Comparison of ENCODE assay signal across 15 mouse cellular contexts in genomic region chr5:113780082-113780752, GRCm38 (mm10). TPM values are rescaled to one million over a fixed set of nuclear protein-coding genes. Genes with fewer than 3 reads are reported as not detected.
DNase-seq lines count a peak whose midpoint lies in the region; ATAC-seq and TF ChIP-seq lines count a peak whose summit lies in the region.
"Had no signal": no experiment of that assay in that cellular context is flagged by ENCODE, and none has a peak within 500 bp of the region (broad histone marks: within the 10 kb centered on the region; RNA-seq: fewer than 3 reads in every experiment).

No protein-coding gene starts in this region.

- no peak overlapping the region for H3K27ac ChIP-seq in heart, embryonic 15.5 days
- no peak overlapping the region for H3K27ac ChIP-seq in neural tube, embryonic 13.5 days (replicated peaks)
- H3K27ac ChIP-seq in limb, embryonic 14.5 days (replicated peaks; ENCODE audit: low read depth, low read length) = peak overlapping the region; percentile 61; the same call in 1 of the 2 replicates

- no peak overlapping the region for H3K9ac ChIP-seq in heart, embryonic 15.5 days
- H3K9ac ChIP-seq in neural tube, embryonic 13.5 days = no peak overlapping the region
- no peak overlapping the region for H3K9ac ChIP-seq in limb, embryonic 14.5 days (ENCODE audit: low read depth, low read length, severe bottlenecking)
- H3K9ac ChIP-seq: limb, embryonic 13.5 days had no signal

- H3K4me3 ChIP-seq in heart, embryonic 15.5 days = no peak overlapping the region
- H3K4me3 ChIP-seq in neural tube, embryonic 13.5 days = no peak overlapping the region
- H3K4me3 ChIP-seq in limb, embryonic 14.5 days (replicated peaks; ENCODE audit: low read length) = no peak overlapping the region
- H3K4me3 ChIP-seq: limb, embryonic 13.5 days had no signal

- peaks cover 29% of the 10 kb centered on the region for H3K36me3 ChIP-seq in heart, embryonic 15.5 days
- peaks cover 32% of the 10 kb centered on the region for H3K36me3 ChIP-seq in neural tube, embryonic 13.5 days
- peaks cover 25% of the 10 kb centered on the region for H3K36me3 ChIP-seq in limb, embryonic 14.5 days (ENCODE audit: control insufficient read depth, insufficient read depth, low read length)

- WGBS in heart, embryonic 15.5 days = 90% methylated on average over 3 of the region's 3 CpGs
- WGBS in neural tube, embryonic 13.5 days = 98% methylated on average over 3 of the region's 3 CpGs
- 94% methylated on average over 3 of the region's 3 CpGs for WGBS in limb, embryonic 14.5 days

- TF ChIP-seq POLR2A in limb, embryonic 14.5 days (IDR thresholded peaks at IDR 0.05; ENCODE audit: borderline replicate concordance, extremely low read depth, insufficient read depth, insufficient read length) = no peak

- peaks cover 27% of the 10 kb centered on the region for H3K27me3 ChIP-seq in heart, embryonic 15.5 days
- H3K27me3 ChIP-seq in neural tube, embryonic 13.5 days = peaks cover 15% of the 10 kb centered on the region
- H3K27me3 ChIP-seq in limb, embryonic 14.5 days (ENCODE audit: control insufficient read depth, insufficient read depth, low read length) = no peaks in the 10 kb centered on the region
- H3K27me3 ChIP-seq: limb, embryonic 13.5 days had no signal

- no peak for DNase-seq in heart, adult 18-20 months
- DNase-seq in neural tube, embryonic 10.5 days (ENCODE audit: extremely low spot score, low spot score) = no peak
- DNase-seq in limb, embryonic 14.5 days (ENCODE audit: low spot score) = no peak
- no peak for DNase-seq in B cell, adult 2 months
- no peak for DNase-seq in adrenal gland, postnatal 14 days
- no peak for DNase-seq in kidney, adult 18-20 months
- DNase-seq: cerebellum, postnatal 10 days; gastrocnemius, postnatal 36 days; kidney, postnatal 10 days; lung, postnatal 14 days had no signal

- peaks cover 15% of the 10 kb centered on the region for H3K4me1 ChIP-seq in heart, embryonic 15.5 days (replicated peaks)
- no peaks in the 10 kb centered on the region for H3K4me1 ChIP-seq in neural tube, embryonic 13.5 days (replicated peaks)
- peaks cover 33% of the 10 kb centered on the region for H3K4me1 ChIP-seq in limb, embryonic 14.5 days (ENCODE audit: control insufficient read depth, insufficient read depth, low read length)

- 0 out of 2 replicates have a peak, but pooled peaks have one; percentile 27 for ATAC-seq in heart, embryonic 15.5 days (replicated peaks; ENCODE audit: insufficient number of reproducible peaks, insufficient read depth, low FRiP score, low read depth)
- 0 out of 2 replicates have a peak, but pooled peaks have one; percentile 33 for ATAC-seq in neural tube, embryonic 13.5 days (ENCODE audit: low read depth)
- ATAC-seq in limb, embryonic 14.5 days (ENCODE audit: low FRiP score, low read depth) = no peak
- ATAC-seq: inflammation-experienced regulatory T-cells, adult 6 months had no signal

- H3K4me2 ChIP-seq in heart, embryonic 15.5 days = no peak overlapping the region
- no peak overlapping the region for H3K4me2 ChIP-seq in neural tube, embryonic 13.5 days
- no peak overlapping the region for H3K4me2 ChIP-seq in limb, embryonic 14.5 days (replicated peaks; ENCODE audit: low read depth, low read length, severe bottlenecking)
- H3K4me2 ChIP-seq: limb, embryonic 13.5 days had no signal

- H3K9me3 ChIP-seq in heart, embryonic 15.5 days (replicated peaks) = no peaks in the 10 kb centered on the region
- no peaks in the 10 kb centered on the region for H3K9me3 ChIP-seq in neural tube, embryonic 13.5 days
- no peaks in the 10 kb centered on the region for H3K9me3 ChIP-seq in limb, embryonic 14.5 days (ENCODE audit: control insufficient read depth, low read length)
- H3K9me3 ChIP-seq: G1E; limb, embryonic 13.5 days had no signal

RNA-seq across cellular contexts. Expression of gene Iscu, which starts 7.7 kb away (rescaled TPM):
- polyA plus RNA-seq in heart, embryonic 15.5 days (2015; fragmentation: Nextera tagmentation; extraction: Ambion mirVana) = 112 and 124 TPM in 2 replicates
- 100 to 1,000 TPM; 207 to 210 TPM for total RNA-seq in heart, adult 18-20 months (2021)
- polyA plus RNA-seq in neural tube, embryonic 13.5 days (2015; fragmentation: Nextera tagmentation; extraction: Ambion mirVana) = 85.7 and 93.0 TPM in 2 replicates
- 80.8 and 85.4 TPM in 2 replicates for polyA plus RNA-seq in limb, embryonic 14.5 days (2012; rRNA removed)
- 102 and 106 TPM in 2 replicates for polyA plus RNA-seq in limb, embryonic 14.5 days (2014; fragmentation: Nextera tagmentation; extraction: Ambion mirVana)
- total RNA-seq in adrenal gland, postnatal 14 days (2021) = 429 and 451 TPM in 2 replicates

RNA-seq across cellular contexts. Expression of gene Sart3, which starts 7.9 kb away (rescaled TPM):
- 30.8 and 39.8 TPM in 2 replicates for polyA plus RNA-seq in heart, embryonic 15.5 days (2015; fragmentation: Nextera tagmentation; extraction: Ambion mirVana)
- total RNA-seq in heart, adult 18-20 months (2021) = 10 to 100 TPM in 1 of 2 experiments, 1 to 10 TPM in 1; 9.9 to 11.3 TPM
- 45.5 and 47.0 TPM in 2 replicates for polyA plus RNA-seq in neural tube, embryonic 13.5 days (2015; fragmentation: Nextera tagmentation; extraction: Ambion mirVana)
- polyA plus RNA-seq in limb, embryonic 14.5 days (2012; rRNA removed) = 56.8 and 57.3 TPM in 2 replicates
- 41.7 and 45.8 TPM in 2 replicates for polyA plus RNA-seq in limb, embryonic 14.5 days (2014; fragmentation: Nextera tagmentation; extraction: Ambion mirVana)
- 33.8 and 38.4 TPM in 2 replicates for total RNA-seq in adrenal gland, postnatal 14 days (2021)

RNA-seq across cellular contexts. Expression of gene Tmem119, which starts 20.1 kb away (rescaled TPM):
- polyA plus RNA-seq in heart, embryonic 15.5 days (2015; fragmentation: Nextera tagmentation; extraction: Ambion mirVana) = 23.6 and 30.5 TPM in 2 replicates
- 1 to 10 TPM; 2.7 to 5.1 TPM for total RNA-seq in heart, adult 18-20 months (2021)
- 12.6 and 19.9 TPM in 2 replicates for polyA plus RNA-seq in neural tube, embryonic 13.5 days (2015; fragmentation: Nextera tagmentation; extraction: Ambion mirVana)
- 86.0 and 118 TPM in 2 replicates for polyA plus RNA-seq in limb, embryonic 14.5 days (2012; rRNA removed)
- 107 and 117 TPM in 2 replicates for polyA plus RNA-seq in limb, embryonic 14.5 days (2014; fragmentation: Nextera tagmentation; extraction: Ambion mirVana)
- total RNA-seq in adrenal gland, postnatal 14 days (2021) = 9.6 and 10.9 TPM in 2 replicates
- polyA plus RNA-seq: inflammation-experienced regulatory T-cells, adult 6 months had no signal

RNA-seq across cellular contexts. Expression of gene Ficd, which starts 44.6 kb away (rescaled TPM):
- polyA plus RNA-seq in heart, embryonic 15.5 days (2015; fragmentation: Nextera tagmentation; extraction: Ambion mirVana) = 4.9 and 6.2 TPM in 2 replicates
- 1 to 10 TPM; 8.6 to 8.7 TPM for total RNA-seq in heart, adult 18-20 months (2021)
- polyA plus RNA-seq in neural tube, embryonic 13.5 days (2015; fragmentation: Nextera tagmentation; extraction: Ambion mirVana) = 7.9 and 8.2 TPM in 2 replicates
- 6.3 and 6.5 TPM in 2 replicates for polyA plus RNA-seq in limb, embryonic 14.5 days (2012; rRNA removed)
- polyA plus RNA-seq in limb, embryonic 14.5 days (2014; fragmentation: Nextera tagmentation; extraction: Ambion mirVana) = 5.6 and 6.5 TPM in 2 replicates
- 8.2 and 10.4 TPM in 2 replicates for total RNA-seq in adrenal gland, postnatal 14 days (2021)

RNA-seq across cellular contexts. Expression of gene Selplg, which starts 52.2 kb away (rescaled TPM):
- polyA plus RNA-seq in heart, embryonic 15.5 days (2015; fragmentation: Nextera tagmentation; extraction: Ambion mirVana) = 2.7 and 18.4 TPM in 2 replicates
- total RNA-seq in heart, adult 18-20 months (2021) = 1 to 10 TPM; 4.4 to 7.3 TPM
- polyA plus RNA-seq in neural tube, embryonic 13.5 days (2015; fragmentation: Nextera tagmentation; extraction: Ambion mirVana) = 1.9 and 2.5 TPM in 2 replicates
- 4.0 and 4.6 TPM in 2 replicates for polyA plus RNA-seq in limb, embryonic 14.5 days (2012; rRNA removed)
- polyA plus RNA-seq in limb, embryonic 14.5 days (2014; fragmentation: Nextera tagmentation; extraction: Ambion mirVana) = 4.9 and 5.4 TPM in 2 replicates
- total RNA-seq in adrenal gland, postnatal 14 days (2021) = 4.1 and 16.3 TPM in 2 replicates
